Comparison of ENCODE assay signal across 8 mouse cellular contexts in genomic region chr1:180265399-180265798, GRCm38 (mm10). TPM values are rescaled to one million over a fixed set of nuclear protein-coding genes. Genes with fewer than 3 reads are reported as not detected.
DNase-seq lines count a peak whose midpoint lies in the region; ATAC-seq lines count a peak whose summit lies in the region.

No protein-coding gene starts in this region.

- peak overlapping the region; percentile 26 for H3K4me2 ChIP-seq in embryonic facial prominence, embryonic 12.5 days (replicated peaks)
- peak overlapping the region; percentile 21; the same call in 1 of the 2 replicates for H3K4me2 ChIP-seq in hindbrain, embryonic 15.5 days
- H3K4me2 ChIP-seq in liver, embryonic 13.5 days, result peak overlapping the region; percentile 61

- no peak for ATAC-seq in embryonic facial prominence, embryonic 12.5 days (ENCODE audit: insufficient number of reproducible peaks, insufficient read depth, low FRiP score, low TSS enrichment)
- ATAC-seq in hindbrain, embryonic 15.5 days (ENCODE audit: low FRiP score, low read depth), result no peak
- no peak for ATAC-seq in liver, embryonic 13.5 days (ENCODE audit: low read depth)

- no peak overlapping the region for H3K27ac ChIP-seq in embryonic facial prominence, embryonic 12.5 days
- no peak overlapping the region for H3K27ac ChIP-seq in hindbrain, embryonic 15.5 days (replicated peaks)
- H3K27ac ChIP-seq in liver, embryonic 13.5 days, result peak overlapping the region; percentile 5; the same call in 1 of the 2 replicates

- H3K36me3 ChIP-seq in embryonic facial prominence, embryonic 12.5 days, result no peaks in the 10 kb centered on the region
- no peaks in the 10 kb centered on the region for H3K36me3 ChIP-seq in hindbrain, embryonic 15.5 days
- no peaks in the 10 kb centered on the region for H3K36me3 ChIP-seq in liver, embryonic 13.5 days

- H3K9ac ChIP-seq in embryonic facial prominence, embryonic 12.5 days, result no peak overlapping the region
- no peak overlapping the region for H3K9ac ChIP-seq in hindbrain, embryonic 15.5 days
- H3K9ac ChIP-seq in liver, embryonic 13.5 days, result peak overlapping the region; percentile 33; the same call in 1 of the 2 replicates

- H3K27me3 ChIP-seq in embryonic facial prominence, embryonic 12.5 days, result peaks cover 13% of the 10 kb centered on the region; the same call in 1 of the 2 replicates
- peaks cover 3% of the 10 kb centered on the region; the same call in 1 of the 2 replicates for H3K27me3 ChIP-seq in hindbrain, embryonic 15.5 days
- peaks cover 10% of the 10 kb centered on the region for H3K27me3 ChIP-seq in liver, embryonic 13.5 days

- DNase-seq in testis, postnatal 10 days (ENCODE audit: low spot score), result peak; percentile 88
- DNase-seq in testis, postnatal 14 days (ENCODE audit: low spot score), result no peak
- DNase-seq in liver, embryonic 13.5 days, result peak; percentile 64
- DNase-seq in retina, postnatal 1 day, result peak; percentile 54
- no peak for DNase-seq in cerebellum, postnatal 14 days
- no peak for DNase-seq in gastrocnemius, postnatal 14 days

- H3K4me3 ChIP-seq in embryonic facial prominence, embryonic 12.5 days, result no peak overlapping the region
- H3K4me3 ChIP-seq in hindbrain, embryonic 15.5 days, result no peak overlapping the region
- H3K4me3 ChIP-seq in liver, embryonic 13.5 days (replicated peaks), result peak overlapping the region; percentile 33

- WGBS in embryonic facial prominence, embryonic 12.5 days, result 13% methylated on average over 7 of the region's 7 CpGs
- 17% methylated on average over 7 of the region's 7 CpGs for WGBS in hindbrain, embryonic 15.5 days
- 9% methylated on average over 7 of the region's 7 CpGs for WGBS in liver, embryonic 13.5 days (ENCODE audit: insufficient replicate concordance)

- no peaks in the 10 kb centered on the region for H3K9me3 ChIP-seq in embryonic facial prominence, embryonic 12.5 days
- no peaks in the 10 kb centered on the region for H3K9me3 ChIP-seq in hindbrain, embryonic 15.5 days
- no peaks in the 10 kb centered on the region for H3K9me3 ChIP-seq in liver, embryonic 13.5 days (replicated peaks)

- intact Hi-C loops in gastrocnemius, postnatal 14 days (cut with DNase I; ENCODE audit: low total_unique reads), result no loop called here

- peaks cover 13% of the 10 kb centered on the region for H3K4me1 ChIP-seq in embryonic facial prominence, embryonic 12.5 days
- peaks cover 4% of the 10 kb centered on the region; the same call in 1 of the 2 replicates for H3K4me1 ChIP-seq in hindbrain, embryonic 15.5 days (replicated peaks)
- H3K4me1 ChIP-seq in liver, embryonic 13.5 days (replicated peaks), result peaks cover 62% of the 10 kb centered on the region

RNA-seq across cellular contexts. Expression of gene Psen2, which starts 2.2 kb away (rescaled TPM):
- polyA plus RNA-seq in embryonic facial prominence, embryonic 12.5 days (2016; fragmentation: Nextera tagmentation; extraction: Ambion mirVana), result 10.4 and 10.7 TPM in 2 replicates
- 18.5 and 19.9 TPM in 2 replicates for polyA plus RNA-seq in hindbrain, embryonic 15.5 days (2015; fragmentation: Nextera tagmentation; extraction: Ambion mirVana)
- polyA plus RNA-seq in liver, embryonic 13.5 days (2015; fragmentation: Nextera tagmentation; extraction: Ambion mirVana), result 22.2 and 23.7 TPM in 2 replicates
- total RNA-seq in gastrocnemius, postnatal 14 days (2021), result 10 to 100 TPM in 1 of 2 experiments, 1 to 10 TPM in 1; 10.0 to 10.3 TPM

Comparison
In these comparisons a context has a peak if more than half of its experiments do, and no peak if none do; other contexts are left out.
1. DNase-seq: peak in testis, postnatal 10 days (single experiment), liver, embryonic 13.5 days (single experiment) and retina, postnatal 1 day (single experiment); none in testis, postnatal 14 days (single experiment), cerebellum, postnatal 14 days (0 of 2) and gastrocnemius, postnatal 14 days (single experiment).
2. Peak in every context shown above with its lines, with median percentiles within 50 percentile points of each other: H3K4me2 ChIP-seq.